ENCODE assay signal across 14 mouse cellular contexts in genomic region chr12:25363839-25364238, GRCm38 (mm10).
"Had no signal": no experiment of that assay in that cellular context is flagged by ENCODE, and none has a peak within 500 bp of the region (broad histone marks: within the 10 kb centered on the region; RNA-seq: fewer than 3 reads in every experiment).

No protein-coding gene starts in this region.

- H3K4me3 ChIP-seq: layer of hippocampus, adult 2 months; limb, embryonic 10.5 days; liver, embryonic 15.5 days; megakaryocyte, embryonic 14.5 days; midbrain, embryonic 12.5 days; neural tube, embryonic 12.5 days had no signal

- H3K27me3 ChIP-seq: liver, embryonic 15.5 days; midbrain, embryonic 12.5 days; neural tube, embryonic 12.5 days had no signal

- H3K4me1 ChIP-seq: liver, embryonic 15.5 days; midbrain, embryonic 12.5 days; neural tube, embryonic 12.5 days had no signal

- H3K36me3 ChIP-seq: limb, embryonic 10.5 days; liver, embryonic 15.5 days; midbrain, embryonic 12.5 days; neural tube, embryonic 12.5 days had no signal

- DNase-seq: kidney, adult 18-20 months; kidney, postnatal 10 days; kidney, postnatal 4 days; lung, adult 2 months; thymus, postnatal 4 days had no signal

- H3K9ac ChIP-seq: liver, embryonic 15.5 days; midbrain, embryonic 12.5 days; neural tube, embryonic 12.5 days had no signal

- H3K4me2 ChIP-seq: liver, embryonic 11.5 days; liver, embryonic 15.5 days; midbrain, embryonic 12.5 days; neural tube, embryonic 12.5 days had no signal

- H3K9me3 ChIP-seq: limb, embryonic 10.5 days; liver, embryonic 15.5 days; megakaryocyte, embryonic 14.5 days; midbrain, embryonic 12.5 days; neural tube, embryonic 12.5 days had no signal

- H3K27ac ChIP-seq: layer of hippocampus, adult 2 months; limb, embryonic 10.5 days; liver, embryonic 15.5 days; macrophage; midbrain, embryonic 12.5 days; neural tube, embryonic 12.5 days; stomach, postnatal 0 days had no signal
